Mouse (Mus musculus): ENCODE measurements around the gene Pacrg.

GRCm38 (mm10) chr17:10396863-10397262 is 443.2 kb downstream of the Pacrg start:
- TF ChIP-seq USF1 (IDR thresholded peaks at IDR 0.05; ENCODE audit: low read depth, low read length) (no peak), POLR2AphosphoS2 (IDR thresholded peaks at IDR 0.05; ENCODE audit: low read depth, low read length) (no peak), CTCF (conservative IDR thresholded peaks at IDR 0.05 in 1 of 2, IDR thresholded peaks at IDR 0.05 in 1 of 2; ENCODE audit: low read depth in 2 of 2, low read length in 2 of 2) (no peak), MXI1 (IDR thresholded peaks at IDR 0.05; ENCODE audit: low read depth, low read length) (no peak), ZC3H11A (IDR thresholded peaks at IDR 0.05; ENCODE audit: low read depth, low read length) (no peak), ETS1 (conservative IDR thresholded peaks at IDR 0.05; ENCODE audit: low read depth, low read length) (no peak), TBP (conservative IDR thresholded peaks at IDR 0.05; ENCODE audit: low read depth, low read length) (no peak), UBTF (IDR thresholded peaks at IDR 0.05; ENCODE audit: low read depth, low read length) (no peak), ELF1 (IDR thresholded peaks at IDR 0.05; ENCODE audit: low read depth, low read length) (no peak), POLR2A (IDR thresholded peaks at IDR 0.05; ENCODE audit: low read depth, low read length) (no peak), E2F4 (IDR thresholded peaks at IDR 0.05; ENCODE audit: insufficient replicate concordance, low read depth, low read length) (no peak), EP300 (IDR thresholded peaks at IDR 0.05; ENCODE audit: low read length) (no peak)
